Mouse (Mus musculus) E14TG2a.4 (cell line): ENCODE measurements around the gene Arhgef7.

ENCODE experiments used
- H3K27me3 ChIP-seq: 2 replicates; pipeline ENCODE4 v1.6.1; 2014; ENCODE audit warnings: low read length, control low read depth; ENCODE audit not compliant: insufficient read depth
- H3K36me3 ChIP-seq: 2 replicates; pipeline ENCODE4 v1.6.1; 2014; ENCODE audit warnings: low read length, control low read depth; ENCODE audit not compliant: insufficient read depth
- H3K4me1 ChIP-seq: replicated peaks from 2 replicates; pipeline ENCODE4 v1.6.1; 2014; ENCODE audit warnings: low read depth, low read length, control low read depth
- H3K4me3 ChIP-seq: replicated peaks from 2 replicates; pipeline ENCODE4 v1.5.1; 2014; ENCODE audit warnings: mild to moderate bottlenecking, low read length
- H3K9me3 ChIP-seq: 2 replicates; pipeline ENCODE4 v1.6.1; 2014; ENCODE audit warnings: low read length, control low read depth
- CTCF ChIP-seq: conservative IDR thresholded peaks from 2 replicates; pipeline ENCODE4 v1.5.1; 2014; ENCODE audit warnings: low read length
- NANOG ChIP-seq: IDR thresholded peaks from 2 replicates; pipeline ENCODE4 v1.6.1; 2014; ENCODE audit warnings: borderline replicate concordance, low read length, mixed read lengths
- POU5F1 ChIP-seq: IDR thresholded peaks from 2 replicates; pipeline ENCODE4 v1.6.1; 2014; ENCODE audit warnings: low read length, borderline replicate concordance

Arhgef7 gene

GRCm38 (mm10) chr8:11752338-11752737 lies 24.8 kb downstream of the Arhgef7 start:
- no peak for TF ChIP-seq NANOG
- TF ChIP-seq CTCF, result no peak
- TF ChIP-seq POU5F1, result no peak
- H3K4me3 ChIP-seq, result no peak overlapping the region
- peaks cover 19% of the 10 kb centered on the region for H3K4me1 ChIP-seq
- no peaks in the 10 kb centered on the region for H3K9me3 ChIP-seq
- H3K36me3 ChIP-seq, result no peaks in the 10 kb centered on the region
- H3K27me3 ChIP-seq, result no peaks in the 10 kb centered on the region

DNA sequence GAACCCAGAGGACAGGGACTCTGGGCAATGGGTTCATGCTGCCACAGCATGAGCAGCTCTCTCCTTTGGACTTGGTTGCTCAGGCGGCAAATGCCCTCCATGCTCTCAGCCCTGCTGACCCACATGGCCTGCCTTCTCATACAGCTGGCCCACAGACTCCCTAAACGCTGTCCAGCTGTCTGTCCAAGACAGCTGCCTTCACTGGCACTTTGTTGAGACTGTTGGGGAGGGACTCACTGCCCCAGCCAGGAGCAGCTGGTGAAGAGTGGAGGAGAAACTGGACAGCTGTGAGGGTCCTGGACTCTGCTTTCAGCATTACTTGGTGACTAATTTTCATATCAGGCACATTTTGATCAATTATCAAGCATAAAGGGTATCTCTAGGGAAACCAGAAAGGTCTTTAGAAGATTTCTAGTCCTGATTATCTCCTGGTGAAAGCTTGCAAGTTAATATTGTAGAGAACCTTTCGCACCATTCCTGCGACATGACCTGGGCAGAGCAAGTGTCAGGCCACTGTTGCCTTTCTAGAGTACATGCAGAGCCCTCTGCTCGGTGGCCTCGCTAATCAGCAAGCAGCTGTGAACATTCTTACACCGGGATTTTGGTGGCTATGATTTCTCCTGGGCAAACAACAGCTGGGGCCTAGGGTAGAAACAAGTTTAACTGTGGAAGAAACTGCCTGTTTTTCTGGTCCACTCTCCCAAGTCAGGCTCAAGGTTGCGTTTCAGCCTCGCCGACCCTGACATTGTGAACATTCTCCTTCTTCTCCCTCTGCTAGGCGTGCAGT lies 25.8 kb downstream of the Arhgef7 start:
- H3K4me1 ChIP-seq, result peaks cover 16% of the 10 kb centered on the region
- no peak for TF ChIP-seq POU5F1
- no peak for TF ChIP-seq CTCF
- TF ChIP-seq NANOG, result no peak
- no peaks in the 10 kb centered on the region for H3K27me3 ChIP-seq
- no peaks in the 10 kb centered on the region for H3K9me3 ChIP-seq
- H3K4me3 ChIP-seq, result no peak overlapping the region
- no peaks in the 10 kb centered on the region for H3K36me3 ChIP-seq

DNA sequence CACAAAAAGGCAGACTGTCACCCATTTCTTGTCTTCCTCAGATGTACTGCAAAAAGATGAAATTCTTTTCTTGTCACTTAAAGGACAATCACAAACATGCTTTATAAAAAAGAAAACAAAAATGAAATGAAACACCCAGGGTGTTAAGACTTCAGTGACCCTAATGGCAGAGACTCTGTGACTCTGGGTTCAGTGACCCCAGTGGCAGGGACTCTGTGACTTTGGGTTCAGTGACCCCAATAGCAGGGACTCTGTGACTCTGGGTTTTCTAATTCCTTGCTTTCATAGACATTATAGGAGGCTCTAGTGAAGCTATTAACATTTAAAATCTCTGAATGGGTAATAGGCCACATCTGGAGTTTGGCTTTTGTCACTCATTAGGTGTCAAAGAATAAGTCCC lies 27.2 kb downstream of the Arhgef7 start:
- Histone ChIP-seq H3K36me3 (no peaks in the 10 kb centered on the region), H3K27me3 (no peaks in the 10 kb centered on the region), H3K4me1 (peaks cover 27% of the 10 kb centered on the region), H3K4me3 (no peak overlapping the region), H3K9me3 (no peaks in the 10 kb centered on the region)
- TF ChIP-seq CTCF (no peak), POU5F1 (no peak), NANOG (no peak)

- Histone ChIP-seq H3K9me3 (no peaks in the 10 kb centered on the region), H3K27me3 (no peaks in the 10 kb centered on the region), H3K4me1 (peaks cover 28% of the 10 kb centered on the region), H3K4me3 (no peak overlapping the region), H3K36me3 (no peaks in the 10 kb centered on the region)
- no peak for TF ChIP-seq NANOG
- TF ChIP-seq CTCF, result peak; percentile 73
- no peak for TF ChIP-seq POU5F1
Observed at GRCm38 (mm10) chr8:11755873-11756272, 28.4 kb downstream of the Arhgef7 start.

DNA sequence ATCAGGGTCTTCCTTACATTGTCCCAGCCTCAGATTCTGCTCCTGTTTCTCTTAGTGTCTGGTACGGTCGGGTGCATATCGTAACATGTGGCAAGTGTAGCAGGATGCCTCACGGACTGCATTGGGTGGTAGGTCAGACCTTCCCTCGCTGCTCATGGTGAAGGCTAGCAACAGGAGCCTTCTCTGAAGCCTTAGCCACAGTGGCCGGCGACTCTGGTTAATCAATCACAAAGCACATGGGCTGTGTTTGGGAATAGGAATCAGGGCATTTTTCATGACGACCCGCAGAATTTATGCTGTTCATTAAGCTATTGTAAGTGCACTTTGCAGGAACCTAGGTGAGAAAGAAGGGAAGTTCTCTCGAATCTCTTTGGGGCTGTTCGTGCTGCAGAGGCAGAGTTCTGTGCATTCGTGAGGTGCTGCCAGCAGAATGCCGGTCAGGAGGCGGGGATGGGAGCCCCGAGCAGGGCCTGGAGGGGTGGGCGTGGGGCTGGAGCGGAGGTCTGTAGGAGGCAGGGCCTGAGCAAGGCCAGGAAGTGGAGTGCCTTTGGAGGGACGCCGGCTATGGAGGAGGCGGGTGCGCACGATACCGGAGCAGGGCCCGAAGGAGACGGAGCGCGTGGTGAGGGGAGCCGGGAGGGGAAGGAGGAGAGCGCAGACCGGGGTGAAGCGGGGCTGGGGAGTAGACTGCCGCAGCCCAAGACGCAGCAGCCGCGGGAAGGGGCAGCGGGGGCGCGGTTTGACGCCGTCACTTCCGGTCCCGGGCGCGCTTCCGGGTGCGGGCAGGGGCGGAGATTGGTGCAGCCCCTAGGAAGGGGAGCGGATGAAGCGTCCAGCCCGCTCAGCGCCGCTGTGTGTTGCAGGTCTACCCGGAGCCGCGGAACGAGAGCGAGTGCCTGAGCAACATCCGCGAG lies 30.3 kb downstream of the Arhgef7 start:
- Histone ChIP-seq H3K9me3 (no peaks in the 10 kb centered on the region), H3K4me1 (peaks cover 28% of the 10 kb centered on the region), H3K27me3 (no peaks in the 10 kb centered on the region), H3K4me3 (peak overlapping the region; percentile 93), H3K36me3 (no peaks in the 10 kb centered on the region)
- TF ChIP-seq NANOG (no peak), POU5F1 (no peak), CTCF (no peak)

DNA sequence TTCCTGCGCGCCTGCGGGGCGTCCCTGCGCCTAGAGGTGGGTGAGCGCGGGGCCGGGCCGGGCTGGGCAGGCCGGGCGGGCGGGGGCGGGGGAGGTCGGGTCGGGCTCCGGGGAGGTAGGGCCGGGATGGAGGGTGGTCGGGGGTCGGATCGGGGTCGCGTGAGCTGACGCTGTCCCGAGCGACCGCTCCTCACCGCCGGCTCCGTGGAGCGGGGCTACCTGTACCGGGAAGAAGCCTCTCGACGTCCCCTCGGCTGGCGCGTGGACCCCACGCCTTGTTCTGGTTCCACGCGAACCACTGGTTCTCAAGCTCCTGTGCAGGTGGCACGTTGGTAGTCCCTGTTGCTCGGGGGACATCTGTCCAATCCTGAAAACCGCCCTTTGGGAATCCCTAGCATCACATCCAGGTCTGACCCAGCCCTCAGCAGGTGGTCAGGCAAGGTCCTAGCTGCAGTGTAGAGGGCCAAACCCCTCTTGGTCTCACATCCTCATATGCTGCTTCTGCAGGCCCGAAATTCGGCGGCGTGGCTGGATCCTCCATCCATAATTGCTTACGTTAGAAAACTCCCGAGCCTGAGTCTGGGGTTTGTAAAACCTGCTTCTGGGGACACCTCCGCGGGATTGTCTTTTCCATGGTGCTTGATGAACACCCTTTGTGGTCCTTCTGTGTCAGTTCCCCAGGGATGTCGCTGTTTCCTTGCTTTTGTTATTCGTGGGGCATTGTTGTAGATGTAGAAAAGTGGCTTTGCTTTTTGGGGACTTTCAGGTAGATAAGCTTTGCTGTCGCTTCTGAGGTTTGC lies 31.2 kb downstream of the Arhgef7 start:
- Histone ChIP-seq H3K9me3 (no peaks in the 10 kb centered on the region), H3K27me3 (no peaks in the 10 kb centered on the region), H3K4me3 (peak overlapping the region; percentile 93), H3K36me3 (no peaks in the 10 kb centered on the region), H3K4me1 (peaks cover 28% of the 10 kb centered on the region)
- TF ChIP-seq CTCF, result no peak
- no peak for TF ChIP-seq NANOG
- no peak for TF ChIP-seq POU5F1

DNA sequence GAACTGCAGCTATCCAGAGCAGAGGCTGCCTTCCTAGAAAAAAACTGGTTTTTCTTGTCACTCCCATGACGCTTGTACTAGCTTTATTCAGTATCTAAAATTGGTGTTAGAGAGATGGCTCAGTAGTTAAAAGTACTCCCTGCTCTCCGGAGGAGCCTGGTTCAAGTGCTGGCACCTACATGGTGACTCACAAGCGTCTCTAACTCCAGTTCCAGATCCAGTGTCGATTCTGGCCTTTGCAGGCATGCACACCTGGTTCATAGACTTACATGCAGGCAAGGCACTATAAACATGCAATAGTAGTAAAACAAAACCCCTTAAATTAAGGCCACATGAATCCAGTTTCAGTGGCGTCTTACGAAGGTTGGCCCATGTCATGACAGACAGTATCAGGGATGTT lies 34.0 kb downstream of the Arhgef7 start:
- Histone ChIP-seq H3K4me1 (peaks cover 29% of the 10 kb centered on the region), H3K27me3 (no peaks in the 10 kb centered on the region), H3K9me3 (no peaks in the 10 kb centered on the region), H3K4me3 (no peak overlapping the region), H3K36me3 (peaks cover 3% of the 10 kb centered on the region; the same call in 1 of the 2 replicates)
- TF ChIP-seq NANOG (no peak), POU5F1 (no peak), CTCF (no peak)

GRCm38 (mm10) chr8:11762048-11762447 lies 34.5 kb downstream of the Arhgef7 start:
- no peaks in the 10 kb centered on the region for H3K9me3 ChIP-seq
- no peak for TF ChIP-seq NANOG
- TF ChIP-seq POU5F1, result no peak
- no peak overlapping the region for H3K4me3 ChIP-seq
- H3K4me1 ChIP-seq, result peaks cover 26% of the 10 kb centered on the region
- peaks cover 7% of the 10 kb centered on the region; the same call in 1 of the 2 replicates for H3K36me3 ChIP-seq
- no peaks in the 10 kb centered on the region for H3K27me3 ChIP-seq
